Mouse (Mus musculus): ENCODE measurements around the gene Dcp1a.

Dcp1a gene

GRCm38 (mm10) chr14:30560803-30561389 lies 81.6 kb downstream of the Dcp1a start:
- DNase-seq (ENCODE audit: low read depth, low spot score): no peak

- no peak for DNase-seq (ENCODE audit: low read depth, low spot score)
Observed at GRCm38 (mm10) chr14:30561470-30562187, 82.3 kb downstream of the Dcp1a start.

DNA sequence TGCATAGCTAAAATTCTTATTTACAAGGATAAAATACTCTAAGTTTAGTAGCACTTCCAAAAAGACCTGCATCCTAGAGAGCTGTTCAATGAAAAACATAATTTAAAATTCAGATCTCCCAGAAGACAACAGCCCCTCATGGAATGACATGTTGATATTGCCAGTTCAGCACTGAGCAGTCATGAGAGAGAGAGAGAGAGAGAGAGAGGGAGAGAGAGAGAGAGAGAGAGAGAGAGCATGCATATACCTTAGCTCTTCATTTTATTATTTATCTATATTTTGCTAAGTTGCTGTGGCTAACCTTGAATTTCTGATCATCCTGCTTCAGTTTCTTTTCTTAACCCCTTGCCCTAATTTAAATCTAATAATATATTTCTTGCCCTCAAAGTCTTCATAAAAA lies 83.0 kb downstream of the Dcp1a start:
- DNase-seq (ENCODE audit: low read depth, low spot score): no peak

DNA sequence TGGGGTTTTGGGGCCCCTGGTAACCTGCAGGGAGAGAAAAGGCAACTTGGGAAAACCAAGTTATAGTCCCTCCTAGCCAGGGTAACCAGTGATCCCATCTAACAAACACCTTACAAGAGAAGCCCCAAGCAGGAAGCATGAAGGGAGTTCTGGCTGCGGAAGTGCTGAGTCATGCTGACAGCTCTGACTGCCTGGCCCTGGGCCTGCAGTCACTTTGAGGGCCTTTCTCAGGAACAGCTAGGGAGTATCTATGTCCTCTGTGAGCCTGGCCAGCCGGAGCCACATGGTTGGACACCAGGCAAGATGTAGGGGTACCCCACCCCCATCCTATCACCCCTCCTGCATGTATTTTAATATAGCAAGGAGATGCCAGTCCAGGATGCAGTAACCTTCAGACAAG lies 85.1 kb downstream of the Dcp1a start:
- DNase-seq (ENCODE audit: low read depth, low spot score): no peak

DNA sequence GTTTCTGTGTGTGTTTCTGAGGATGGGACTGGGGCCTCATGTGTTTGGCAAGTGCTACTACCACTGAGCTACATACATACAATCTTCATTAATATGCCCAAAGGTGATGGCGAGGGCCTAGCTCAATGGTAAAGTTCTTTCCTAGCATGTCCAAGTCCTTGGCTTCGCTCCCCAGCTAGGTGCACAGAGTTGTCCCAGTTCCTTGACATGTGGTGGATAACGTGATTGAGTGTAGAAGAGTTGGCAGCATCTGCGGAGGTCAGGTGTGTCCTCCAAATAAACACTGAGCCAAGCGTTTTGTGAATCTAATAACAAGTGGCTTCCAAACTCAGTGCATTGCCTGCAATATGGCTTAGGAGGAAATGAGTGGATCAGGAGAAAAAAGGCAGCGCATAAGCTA lies 87.0 kb downstream of the Dcp1a start:
- DNase-seq (ENCODE audit: low read depth, low spot score): no peak

GRCm38 (mm10) chr14:30568016-30568415 lies 88.7 kb downstream of the Dcp1a start:
- no peak for DNase-seq (ENCODE audit: low read depth, low spot score)

- no peak for DNase-seq (ENCODE audit: low read depth, low spot score)
Observed at GRCm38 (mm10) chr14:30570303-30570702, 91.0 kb downstream of the Dcp1a start.

DNA sequence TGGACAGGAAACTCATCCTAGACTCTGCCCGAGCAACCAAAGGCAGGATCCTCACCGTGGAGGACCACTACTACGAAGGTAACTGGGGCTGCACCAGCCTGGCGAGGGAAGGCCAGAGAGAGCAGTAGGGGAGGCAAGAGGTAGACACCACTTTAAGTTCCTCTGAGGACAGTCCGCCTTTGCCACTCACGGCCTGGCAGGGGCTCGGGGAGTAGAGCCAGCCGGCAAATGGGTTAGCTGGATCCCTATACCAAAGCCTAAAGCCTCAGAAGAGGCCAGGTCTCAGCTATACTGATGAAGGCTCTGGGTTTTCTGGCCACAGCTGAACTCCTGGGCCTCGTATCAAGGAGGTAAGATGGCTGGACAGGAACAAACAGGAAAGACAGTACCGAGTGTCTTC lies 92.9 kb downstream of the Dcp1a start:
- DNase-seq (ENCODE audit: low read depth, low spot score): no peak

DNA sequence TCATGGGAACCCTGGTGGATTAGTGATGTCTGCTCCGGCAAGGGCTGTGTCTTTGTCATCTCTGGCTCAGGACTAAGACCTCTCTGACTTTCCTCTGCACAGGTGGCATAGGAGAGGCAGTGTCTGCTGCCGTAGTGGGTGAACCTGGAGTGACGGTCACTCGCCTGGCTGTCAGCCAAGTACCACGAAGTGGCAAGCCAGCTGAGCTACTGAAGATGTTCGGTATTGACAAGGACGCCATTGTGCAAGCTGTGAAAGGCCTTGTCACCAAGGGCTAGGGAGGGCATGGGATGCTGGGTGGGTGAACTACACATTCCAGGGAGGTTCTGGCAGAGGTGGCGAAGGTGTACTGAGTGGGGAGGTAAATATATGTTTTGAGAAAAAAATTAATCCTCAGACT lies 93.9 kb downstream of the Dcp1a start:
- no peak for DNase-seq (ENCODE audit: low read depth, low spot score)

DNA sequence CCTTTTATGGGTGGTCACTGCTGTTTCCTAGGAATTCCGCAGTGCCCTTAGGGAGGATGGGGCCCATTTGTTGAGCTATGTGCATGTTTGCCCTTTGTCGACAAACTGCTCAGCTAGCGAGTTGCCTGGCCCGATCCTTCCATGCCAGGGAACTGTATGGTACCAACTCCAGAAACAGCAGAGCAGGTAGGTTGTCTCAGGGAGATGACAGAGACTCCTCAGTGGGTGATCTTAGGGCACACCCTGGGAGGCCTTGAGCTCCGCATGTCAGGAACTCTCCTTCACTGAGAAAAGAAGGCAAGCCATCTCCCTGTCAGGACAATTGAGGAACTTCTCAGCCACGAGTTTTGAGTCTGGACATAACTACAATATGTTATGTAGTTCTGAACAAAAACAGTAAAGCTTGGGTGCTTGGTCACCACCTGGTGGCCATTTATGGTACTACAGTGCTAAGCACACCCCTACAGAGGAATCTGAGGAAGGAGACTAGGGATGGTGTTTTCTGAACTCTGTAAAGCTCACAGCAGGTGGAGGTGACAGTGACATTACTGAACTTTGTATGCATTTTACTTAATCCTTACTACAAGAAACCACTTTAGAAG lies 94.7 kb downstream of the Dcp1a start:
- DNase-seq (ENCODE audit: low read depth, low spot score): peak; percentile 83

DNA sequence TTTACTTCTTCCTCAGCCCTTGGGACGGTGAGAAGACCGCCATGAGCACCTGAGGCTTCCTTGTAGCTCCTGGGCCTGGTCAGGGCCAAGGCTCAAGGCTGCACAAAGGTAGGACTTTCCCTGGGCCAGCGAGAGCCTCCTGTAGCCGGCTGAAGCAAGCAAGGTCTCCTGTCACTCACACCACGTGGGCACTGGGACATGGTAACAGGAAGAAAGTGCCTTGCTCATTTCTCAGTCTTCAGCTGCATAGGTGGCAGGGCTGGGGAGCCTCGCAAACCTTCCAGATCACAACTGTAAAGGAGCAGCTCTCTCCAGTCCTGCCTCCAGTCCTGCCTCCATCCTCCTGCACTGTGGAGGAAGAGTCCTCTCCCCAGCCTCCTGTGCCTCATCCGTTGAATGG lies 96.5 kb downstream of the Dcp1a start:
- DNase-seq (ENCODE audit: low read depth, low spot score): no peak

DNA sequence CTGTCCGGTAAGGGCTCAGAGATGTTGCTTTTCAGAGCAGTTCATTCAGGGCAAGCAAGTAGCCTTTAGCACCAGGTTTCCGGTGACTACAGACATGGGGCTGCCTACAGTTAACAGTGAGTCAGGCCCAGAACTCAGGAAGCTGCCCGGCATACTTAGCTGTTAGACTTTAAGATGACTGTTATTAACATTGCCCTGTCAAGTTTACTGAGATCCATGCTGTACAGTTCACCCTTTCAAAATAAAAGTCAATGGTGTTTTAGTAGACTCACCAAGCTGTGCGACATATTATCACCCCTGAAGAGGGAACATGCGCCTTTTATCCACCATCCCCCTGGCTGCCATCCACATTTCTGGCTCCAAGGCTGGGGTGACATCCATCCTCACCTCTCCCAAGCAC lies 96.9 kb downstream of the Dcp1a start:
- no peak for DNase-seq (ENCODE audit: low read depth, low spot score)
